Mouse (Mus musculus) bone marrow, adult 2 months (tissue): ENCODE data around the gene Sdccag8.

Source experiments
- CTCF ChIP-seq: fragments of 200-500 bp; IDR thresholded peaks from 2 replicates; pipeline ENCODE4 v1.5.1; 2011; ENCODE audit warnings: low read length, control low read depth; ENCODE audit not compliant: control insufficient read depth, insufficient read depth
- POLR2A ChIP-seq: fragments of 200-500 bp; IDR thresholded peaks from 2 replicates; pipeline ENCODE4 v1.6.1; 2011; ENCODE audit warnings: low read depth, mild to moderate bottlenecking, control low read depth, low read length, borderline replicate concordance; ENCODE audit not compliant: control insufficient read depth

- TF ChIP-seq CTCF (no peak), POLR2A (no peak)
Measured at GRCm38 (mm10) chr1:177008777-177009176, 194.3 kb downstream of the Sdccag8 start.
